Mouse (Mus musculus): ENCODE measurements around the gene Serpina3b. TPM values are rescaled to one million over a fixed set of nuclear protein-coding genes. Genes with fewer than 3 reads are reported as not detected.

Gene Serpina3b
- polyA plus RNA-seq, 1 experiment from 2014 or later = not detected

DNA sequence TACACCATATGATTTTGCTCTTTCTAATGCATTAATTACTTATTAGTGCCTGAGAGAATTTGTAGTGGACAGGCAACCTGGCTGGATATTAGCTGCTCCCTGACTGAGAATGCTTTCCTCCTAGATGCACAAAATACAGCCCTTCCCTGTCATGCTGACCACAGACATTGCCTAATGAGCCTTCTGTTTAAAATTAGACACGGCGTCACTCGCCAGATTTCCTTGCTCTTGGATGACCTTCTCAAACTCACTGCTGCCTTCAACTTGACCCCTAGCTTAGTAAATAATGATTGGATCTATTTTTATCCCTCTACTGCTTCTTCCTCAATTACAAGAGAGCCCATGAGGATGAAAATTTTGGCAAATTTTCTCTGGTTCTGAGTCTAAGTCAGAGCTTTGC is 47.0 kb downstream of the Serpina3b start:
- DNase-seq (ENCODE audit: low spot score) = no peak

DNA sequence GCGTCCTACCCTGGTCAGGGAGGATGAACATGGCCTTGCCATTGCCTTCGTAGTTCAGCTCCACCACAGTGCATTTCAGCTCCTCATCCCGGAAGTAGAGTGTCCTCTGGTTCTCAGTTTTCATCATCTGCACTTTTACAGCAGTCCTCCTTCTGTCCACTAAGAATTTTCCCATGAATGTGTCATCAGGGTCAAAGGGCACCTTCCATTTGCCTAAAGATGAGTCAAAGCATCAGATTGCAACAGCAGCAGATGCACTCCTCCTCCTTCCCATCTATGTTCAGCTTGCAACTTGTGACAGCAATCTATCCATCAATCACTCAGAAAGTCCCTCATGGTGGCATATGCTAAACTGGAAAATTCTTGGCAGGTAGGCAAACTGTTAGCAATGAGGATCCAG is 47.8 kb downstream of the Serpina3b start:
- DNase-seq (ENCODE audit: low spot score) = no peak

DNA sequence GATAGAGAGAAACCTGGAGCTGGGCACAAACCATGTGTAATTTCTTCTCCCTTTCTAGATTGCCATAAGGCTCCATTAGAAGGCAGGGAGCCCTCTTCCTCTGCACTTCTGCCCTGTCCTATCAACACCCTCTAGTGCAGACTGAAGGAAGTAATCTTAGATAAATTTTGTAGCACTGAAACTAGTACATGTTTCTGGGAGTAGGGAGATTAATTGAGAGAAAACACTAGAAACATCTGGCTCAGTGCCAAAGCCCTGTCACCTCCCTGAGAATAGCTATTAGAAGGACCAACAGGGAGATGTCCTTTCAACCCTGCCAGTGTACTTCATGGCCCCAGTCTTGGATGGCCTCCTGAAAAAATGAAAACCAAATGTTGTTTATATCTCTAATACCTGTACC is 50.8 kb downstream of the Serpina3b start:
- DNase-seq (ENCODE audit: low spot score) = no peak

DNA sequence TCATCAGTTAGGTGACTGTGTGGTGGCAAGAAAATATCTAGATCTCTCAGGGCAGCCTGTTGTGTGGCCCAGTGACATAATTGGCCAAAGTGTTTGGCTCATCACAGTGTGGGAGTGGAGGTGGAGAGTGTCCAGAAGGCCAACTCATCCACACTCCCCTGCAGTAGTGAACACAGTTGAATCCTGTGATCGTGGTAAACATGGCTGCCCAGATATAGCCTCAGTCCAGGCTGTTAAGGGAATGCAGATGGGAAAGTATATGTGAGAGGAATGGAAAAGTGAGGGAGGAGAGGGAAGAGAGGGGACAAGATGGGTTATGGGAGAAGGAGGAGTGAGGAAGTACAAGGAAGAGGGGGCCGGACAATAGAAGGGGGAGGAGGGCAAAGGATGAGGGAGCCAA is 51.2 kb downstream of the Serpina3b start:
- DNase-seq (ENCODE audit: low spot score) = no peak

DNA sequence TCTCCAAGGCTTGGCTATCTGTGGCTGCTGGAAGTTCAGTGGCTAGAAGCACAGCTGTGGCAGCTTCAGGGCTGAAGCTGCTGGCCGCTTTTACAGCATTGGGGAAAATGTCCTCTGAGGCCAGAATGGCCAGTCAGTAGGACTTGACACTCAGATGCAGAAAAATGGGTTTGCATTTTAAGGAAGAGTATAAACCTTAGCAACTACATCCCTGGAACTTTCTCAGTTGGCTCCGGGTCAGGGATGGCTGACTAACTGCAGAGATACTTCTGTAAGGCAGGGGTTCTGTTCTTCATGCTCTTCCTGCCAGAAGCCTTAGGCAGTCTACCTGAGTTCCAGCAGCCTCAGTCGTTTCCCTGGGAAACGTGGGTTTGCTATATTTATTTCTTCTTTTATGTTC is 57.2 kb downstream of the Serpina3b start:
- DNase-seq (ENCODE audit: low spot score) = no peak

DNA sequence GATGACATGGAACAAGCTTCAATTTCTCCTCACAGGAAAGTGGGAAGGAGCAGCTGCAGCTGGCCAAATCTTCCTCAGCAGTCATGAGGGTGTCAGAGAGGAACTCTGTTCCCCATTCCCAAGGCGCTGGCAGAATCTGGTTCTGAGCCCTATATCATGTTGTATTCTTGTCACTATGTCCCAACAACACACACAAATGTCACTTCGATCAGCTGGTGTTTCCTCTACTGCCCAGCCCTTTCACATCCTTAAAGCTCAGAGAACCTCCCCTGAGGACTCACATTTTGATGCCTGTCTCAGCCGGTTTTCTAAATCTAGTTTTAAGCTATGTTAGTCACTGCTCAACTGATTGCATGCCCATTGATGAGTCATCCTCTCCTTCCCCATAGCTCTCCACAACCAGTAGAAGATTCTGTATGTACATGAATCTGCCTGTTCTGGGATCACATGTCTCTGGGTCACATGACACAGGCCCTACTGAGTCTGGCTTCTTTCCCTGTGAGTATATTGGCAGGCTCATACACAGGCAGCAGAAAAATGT is 58.3 kb downstream of the Serpina3b start:
- DNase-seq (ENCODE audit: low spot score) = no peak

Other genes with a start within 250 kb of the Serpina3b start
- 0.18 TPM in 1 of 2 replicates, not detected in the other for gene Serpina1c, start 223.1 kb upstream of the Serpina3b start, polyA plus RNA-seq (2015; fragmentation: Nextera tagmentation; extraction: Ambion mirVana)
- 0.38 and 0.69 TPM in 2 replicates for gene Serpina1e, start 169.0 kb upstream of the Serpina3b start, polyA plus RNA-seq (2015; fragmentation: Nextera tagmentation; extraction: Ambion mirVana)
- gene Serpina11, start 138.0 kb upstream of the Serpina3b start, polyA plus RNA-seq (2015; fragmentation: Nextera tagmentation; extraction: Ambion mirVana) = 0.34 and 0.40 TPM in 2 replicates
- 0.95 and 1.1 TPM in 2 replicates for gene Serpina9, start 114.2 kb upstream of the Serpina3b start, polyA plus RNA-seq (2015; fragmentation: Nextera tagmentation; extraction: Ambion mirVana)
- 0.20 and 0.27 TPM in 2 replicates for gene Serpina12, start 83.6 kb upstream of the Serpina3b start, polyA plus RNA-seq (2015; fragmentation: Nextera tagmentation; extraction: Ambion mirVana)
- not detected in 2 replicates for gene Serpina5, start 26.9 kb upstream of the Serpina3b start, polyA plus RNA-seq (2015; fragmentation: Nextera tagmentation; extraction: Ambion mirVana)
- gene Serpina3a, start 15.3 kb upstream of the Serpina3b start, polyA plus RNA-seq (2015; fragmentation: Nextera tagmentation; extraction: Ambion mirVana) = not detected in 2 replicates
- gene Serpina3c, start 25.9 kb downstream of the Serpina3b start, polyA plus RNA-seq (2015; fragmentation: Nextera tagmentation; extraction: Ambion mirVana) = 0.08 and 0.12 TPM in 2 replicates
- gene Serpina3f, start 86.5 kb downstream of the Serpina3b start, polyA plus RNA-seq (2015; fragmentation: Nextera tagmentation; extraction: Ambion mirVana) = 1.2 and 1.4 TPM in 2 replicates
- 98.6 and 111 TPM in 2 replicates for gene Serpina3g, start 108.2 kb downstream of the Serpina3b start, polyA plus RNA-seq (2015; fragmentation: Nextera tagmentation; extraction: Ambion mirVana)
- 20.9 and 23.1 TPM in 2 replicates for gene Serpina3i, start 135.1 kb downstream of the Serpina3b start, polyA plus RNA-seq (2015; fragmentation: Nextera tagmentation; extraction: Ambion mirVana)
- gene Serpina3j, start 186.6 kb downstream of the Serpina3b start, polyA plus RNA-seq (2015; fragmentation: Nextera tagmentation; extraction: Ambion mirVana) = 0.42 TPM in 2 replicates
- gene Serpina3k, start 210.5 kb downstream of the Serpina3b start, polyA plus RNA-seq (2015; fragmentation: Nextera tagmentation; extraction: Ambion mirVana) = not detected in 2 replicates
- gene Serpina3m, start 210.5 kb downstream of the Serpina3b start, polyA plus RNA-seq (2015; fragmentation: Nextera tagmentation; extraction: Ambion mirVana) = 0.08 and 0.12 TPM in 2 replicates